Mouse (Mus musculus): ENCODE measurements around the gene Ppp1r13b. TPM values are rescaled to one million over a fixed set of nuclear protein-coding genes. Genes with fewer than 3 reads are reported as not detected.
"Not testable (repeated sequence)": the region's sequence is repeated elsewhere in the genome, so short reads cannot be mapped to it uniquely, and the experiment has no call there.

Ppp1r13b gene
- polyA plus RNA-seq (2012; rRNA removed), result 37.6 and 37.9 TPM in 2 replicates

DNA sequence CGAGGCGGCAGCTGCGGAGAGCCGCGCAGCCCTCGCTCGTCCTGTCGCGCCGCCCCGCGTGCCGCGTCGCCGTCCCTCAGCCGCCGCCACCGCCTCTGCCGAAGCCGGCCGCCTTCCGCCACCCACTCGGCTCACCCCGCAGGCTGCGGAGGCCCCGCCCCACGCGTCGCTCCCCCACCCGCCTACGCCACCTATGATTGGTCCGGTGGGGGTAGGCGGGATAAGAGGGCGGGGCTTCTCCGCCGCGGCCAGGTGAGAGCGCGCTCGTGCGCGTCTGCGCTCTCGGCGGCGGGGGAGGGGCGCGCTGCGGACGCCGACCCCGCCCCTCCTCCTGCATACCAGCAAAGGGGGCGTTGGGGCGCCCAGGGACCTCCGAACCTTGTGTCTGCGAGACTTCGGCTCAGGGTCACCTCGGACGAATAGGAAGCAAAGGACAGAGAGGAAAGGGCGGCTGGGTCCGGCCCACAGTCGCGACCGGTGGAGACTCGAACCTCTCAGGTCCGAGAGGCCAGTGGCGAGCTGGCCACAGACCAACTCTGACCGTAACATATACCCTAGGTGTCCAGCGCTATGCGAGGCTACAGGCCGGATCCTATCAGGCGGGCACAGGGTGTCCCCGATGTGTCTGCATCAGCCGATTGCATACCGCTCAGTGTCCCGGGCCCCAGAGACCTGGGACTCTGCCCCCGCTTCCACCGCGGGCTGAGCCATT lies at the start of gene Ppp1r13b:
TSS of gene Ppp1r13b (minus strand) at position 141 of the 712 bp plus-strand sequence.
- peak; percentile 65 to 80 for DNase-seq (ENCODE audit: extremely low spot score in 1 of 2, low spot score in 1 of 2)

DNA sequence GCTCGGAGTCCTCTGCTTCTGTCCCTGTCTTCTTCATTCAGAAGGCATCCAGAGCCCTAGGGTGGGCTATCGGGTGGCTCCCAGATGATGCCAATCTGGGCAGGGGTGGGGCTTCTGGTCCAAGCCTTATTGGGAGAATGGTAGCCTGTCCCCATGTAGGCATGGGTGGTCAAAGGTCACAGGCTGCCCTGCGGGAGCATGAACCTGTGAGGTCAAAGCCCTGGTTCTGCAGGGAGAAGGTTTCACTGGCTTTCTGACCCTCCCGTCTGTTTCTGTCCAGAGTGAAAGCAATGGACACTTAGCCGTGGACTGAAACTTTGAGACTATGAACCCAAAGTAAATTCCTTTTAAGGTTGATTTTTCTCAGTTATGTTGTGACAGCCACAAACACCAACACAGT lies 48.3 kb upstream of the Ppp1r13b start:
- DNase-seq (ENCODE audit: extremely low spot score in 1 of 2, low spot score in 1 of 2), result no peak

DNA sequence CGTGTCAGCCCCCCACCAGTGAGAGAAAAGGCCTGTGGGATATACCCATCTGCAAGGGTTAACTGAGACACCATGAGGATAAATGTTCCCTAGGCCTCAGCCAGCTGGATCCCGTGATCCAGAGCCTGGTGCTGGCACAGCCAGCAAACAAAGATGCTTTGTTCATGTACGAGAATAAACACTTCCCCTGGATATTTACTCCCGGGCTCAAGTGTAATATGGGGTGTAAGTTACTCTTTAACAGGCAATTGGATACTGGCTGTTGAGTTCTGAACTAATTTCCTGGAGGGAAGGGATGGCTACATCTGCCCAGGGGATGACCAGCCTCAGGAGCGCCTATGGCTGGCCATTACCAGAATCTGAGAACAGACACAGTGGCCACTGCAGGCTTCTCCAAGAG lies 43.8 kb upstream of the Ppp1r13b start:
- DNase-seq (ENCODE audit: extremely low spot score in 1 of 2, low spot score in 1 of 2), result no peak

DNA sequence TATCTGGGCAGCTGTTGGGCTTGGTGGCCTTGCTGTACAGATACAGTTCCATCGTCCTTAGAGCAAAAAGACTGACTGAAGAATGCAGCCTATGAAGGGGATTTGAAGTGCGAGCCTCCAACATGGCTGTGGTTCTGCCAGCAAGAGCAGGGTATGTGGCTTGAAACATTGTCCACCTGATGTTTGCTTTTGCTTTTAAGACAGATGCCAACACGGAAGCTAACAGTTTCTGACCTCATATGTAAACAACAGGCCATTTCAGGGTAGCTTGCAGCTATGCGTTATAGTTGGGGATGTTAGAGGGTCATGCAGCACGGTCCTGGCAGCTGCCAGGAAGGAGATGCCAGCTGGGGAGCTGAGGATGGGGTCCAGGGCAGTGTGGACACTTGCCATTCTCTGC lies 42.6 kb upstream of the Ppp1r13b start:
- no peak for DNase-seq (ENCODE audit: extremely low spot score in 1 of 2, low spot score in 1 of 2)

DNA sequence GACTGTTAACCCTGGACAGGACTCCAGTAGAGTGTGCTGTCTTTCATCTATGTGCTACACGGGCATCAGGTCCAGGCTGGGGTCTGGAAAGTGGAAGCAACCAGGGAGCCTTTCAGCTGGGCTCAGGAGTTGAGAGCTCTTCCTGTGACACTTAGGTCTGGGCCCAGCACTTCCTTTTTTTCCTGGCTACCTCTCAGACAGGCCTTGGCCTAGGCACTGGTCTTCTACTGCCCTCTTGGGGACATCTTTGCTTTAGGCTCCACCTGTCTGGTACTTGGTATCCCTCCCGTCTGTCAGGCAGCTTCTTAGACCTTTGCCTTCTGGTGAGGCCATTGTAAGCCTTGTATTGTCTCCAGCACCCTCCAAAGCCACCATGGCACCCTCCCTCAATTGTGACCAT lies 38.8 kb upstream of the Ppp1r13b start:
- DNase-seq (ENCODE audit: extremely low spot score in 1 of 2, low spot score in 1 of 2), result peak in 1 of 2 experiments; percentile 55

DNA sequence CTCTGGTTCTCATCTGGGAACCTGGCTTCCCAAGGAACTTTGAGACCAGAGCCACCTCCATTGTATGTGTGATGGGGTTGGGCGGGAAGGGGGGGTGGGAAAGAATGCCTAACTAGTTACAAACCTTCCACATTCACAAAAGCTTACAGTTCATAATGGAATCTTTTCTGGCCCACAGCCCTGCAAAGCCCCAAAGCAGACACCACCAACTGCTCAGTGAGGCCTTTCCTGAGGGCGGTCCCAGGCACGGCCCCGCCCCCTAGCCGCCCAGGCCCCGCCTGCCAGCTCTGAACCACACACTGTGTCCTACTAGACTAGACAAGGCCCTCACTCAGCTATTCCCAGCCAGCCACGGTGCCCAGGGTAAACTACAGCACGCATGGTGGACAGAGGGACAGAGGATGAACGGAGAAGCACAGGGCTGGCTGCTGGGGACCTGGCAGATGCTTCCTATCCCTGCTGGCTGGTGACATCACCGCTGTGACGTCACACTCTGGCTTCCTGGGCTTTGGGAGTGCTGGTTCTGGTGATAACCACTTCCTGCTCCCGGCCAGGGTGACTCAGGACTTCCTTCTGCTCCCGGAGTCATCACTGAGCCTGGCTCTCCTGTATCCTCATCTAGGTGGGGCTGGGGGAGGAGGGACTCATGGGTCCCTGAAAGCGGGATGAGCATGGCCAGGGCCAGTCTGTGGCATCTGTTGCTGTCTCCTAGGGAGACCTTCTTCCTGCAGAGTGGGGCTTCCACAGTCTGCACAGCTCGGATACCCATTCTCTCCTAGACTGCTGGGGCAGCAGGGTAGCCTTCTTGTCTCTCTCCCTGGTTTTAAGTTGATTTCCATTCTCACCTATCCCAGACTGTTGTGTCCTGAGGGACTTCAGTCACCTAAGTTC lies 38.1 kb upstream of the Ppp1r13b start:
- not testable (repeated sequence) for DNase-seq (ENCODE audit: extremely low spot score in 1 of 2, low spot score in 1 of 2)

DNA sequence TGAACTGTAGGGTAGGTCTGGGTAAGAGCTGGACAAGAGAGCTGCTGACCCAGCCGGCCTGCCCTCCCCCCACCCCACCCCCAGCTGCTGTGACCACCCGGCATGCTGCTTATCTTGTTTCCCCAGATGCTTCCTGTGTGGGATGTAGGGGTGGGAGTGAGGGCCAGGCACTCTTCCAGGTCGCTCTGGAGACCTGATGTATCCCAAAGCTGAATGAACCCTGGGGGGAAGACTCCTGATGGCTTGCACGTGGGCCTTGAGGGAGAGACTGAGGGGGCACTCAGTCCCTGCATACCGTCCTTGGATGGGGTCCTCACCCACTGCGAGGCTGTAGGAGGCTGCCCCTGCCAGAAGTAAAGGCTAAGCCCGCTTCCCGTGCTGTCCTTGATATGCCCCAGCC lies 37.2 kb upstream of the Ppp1r13b start:
- no peak for DNase-seq (ENCODE audit: extremely low spot score in 1 of 2, low spot score in 1 of 2)

- DNase-seq (ENCODE audit: extremely low spot score in 1 of 2, low spot score in 1 of 2), result not testable (repeated sequence)
These were observed 36.4 kb upstream of the Ppp1r13b start for GRCm38 (mm10) chr12:111944065-111944987.

GRCm38 (mm10) chr12:111943421-111944064 lies 35.6 kb upstream of the Ppp1r13b start:
- no peak for DNase-seq (ENCODE audit: extremely low spot score in 1 of 2, low spot score in 1 of 2)

DNA sequence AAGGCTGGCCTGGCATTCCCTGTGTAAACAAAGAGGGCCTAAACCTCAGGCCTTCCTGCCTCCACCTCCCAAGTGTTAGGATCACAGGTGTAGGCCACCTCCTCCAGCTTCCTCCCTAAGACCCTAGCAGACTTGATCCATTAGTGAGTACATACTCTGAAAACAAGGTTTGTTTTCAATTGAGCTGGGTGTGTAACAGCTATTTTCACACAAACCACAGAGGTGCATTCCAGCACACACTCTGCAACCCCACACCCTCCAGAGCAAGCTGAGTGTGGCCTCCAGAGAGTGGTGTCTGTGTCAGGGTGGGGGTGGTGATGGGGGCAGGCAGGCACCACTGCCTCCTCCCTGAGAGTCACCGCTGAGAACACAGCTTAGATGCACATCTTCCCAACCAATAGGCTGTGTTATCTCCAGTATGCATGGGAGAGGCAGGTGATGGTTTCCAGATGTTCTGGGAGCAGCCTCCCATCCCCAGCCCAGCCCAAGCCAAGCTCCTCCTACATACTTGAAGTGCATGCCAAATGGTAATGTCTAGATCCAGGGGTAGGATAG lies 30.8 kb upstream of the Ppp1r13b start:
- no peak for DNase-seq (ENCODE audit: extremely low spot score in 1 of 2, low spot score in 1 of 2)

DNA sequence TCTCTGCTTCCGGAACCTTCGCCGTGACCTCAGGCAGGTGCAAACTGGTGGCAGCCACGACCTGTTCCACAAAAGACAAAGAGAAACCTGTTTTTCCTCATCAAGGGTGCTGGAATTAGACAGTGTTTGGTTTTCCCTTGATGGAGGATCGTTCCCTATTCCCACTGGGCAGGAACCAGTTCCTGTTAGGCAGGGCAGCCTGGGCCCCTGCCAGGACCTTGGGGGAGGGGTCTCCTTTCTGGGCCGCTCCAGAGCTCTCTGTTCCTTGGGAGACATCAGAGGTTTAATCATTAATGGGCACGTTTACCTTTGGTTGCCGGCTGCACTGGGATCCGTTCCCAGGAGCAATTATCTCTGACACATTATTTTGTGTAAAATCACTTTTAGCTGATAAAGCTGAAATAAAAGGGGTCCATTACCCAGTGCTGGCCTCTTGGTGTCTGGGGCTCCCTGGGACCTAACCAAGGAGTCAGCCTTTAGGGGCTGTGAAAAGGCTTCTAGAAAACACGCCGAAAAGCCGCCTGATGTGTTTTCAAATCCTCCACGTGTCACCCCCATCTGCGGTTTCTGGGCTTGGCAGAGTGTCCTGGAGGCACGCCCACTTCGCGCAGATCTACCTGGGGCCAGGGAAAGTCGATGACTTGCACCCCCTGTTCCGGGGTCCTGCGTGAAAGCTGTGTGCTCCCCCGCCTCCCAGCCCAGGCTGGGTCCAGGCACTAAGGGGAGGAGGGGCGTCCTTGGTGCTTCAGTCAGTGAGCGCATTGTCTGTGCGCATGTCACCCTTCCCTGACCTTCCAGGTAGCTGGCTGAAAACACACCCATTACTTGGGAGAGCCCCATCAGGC lies 29.0 kb upstream of the Ppp1r13b start:
- peak in 1 of 2 experiments; percentile 23 for DNase-seq (ENCODE audit: extremely low spot score in 1 of 2, low spot score in 1 of 2)

DNA sequence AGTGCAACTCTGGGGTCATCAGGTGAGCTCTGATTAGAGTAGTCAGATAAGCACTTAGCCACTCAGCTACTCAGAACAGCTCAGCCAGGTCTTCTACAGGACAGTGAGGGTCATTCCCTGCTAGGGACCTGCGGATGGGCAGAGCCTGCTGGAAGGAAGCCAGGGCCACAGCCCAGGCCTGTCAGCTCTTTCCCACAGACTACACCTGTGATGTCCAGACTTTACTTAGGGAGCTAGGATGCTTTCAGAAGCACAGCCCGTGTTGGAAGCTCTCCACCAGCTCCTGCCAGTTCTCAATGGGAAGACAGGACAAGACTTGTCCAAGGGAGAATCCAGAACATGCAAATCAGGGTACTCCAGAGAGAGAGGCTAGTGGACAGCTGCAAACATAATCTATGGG lies 26.1 kb upstream of the Ppp1r13b start:
- no peak for DNase-seq (ENCODE audit: extremely low spot score in 1 of 2, low spot score in 1 of 2)

DNA sequence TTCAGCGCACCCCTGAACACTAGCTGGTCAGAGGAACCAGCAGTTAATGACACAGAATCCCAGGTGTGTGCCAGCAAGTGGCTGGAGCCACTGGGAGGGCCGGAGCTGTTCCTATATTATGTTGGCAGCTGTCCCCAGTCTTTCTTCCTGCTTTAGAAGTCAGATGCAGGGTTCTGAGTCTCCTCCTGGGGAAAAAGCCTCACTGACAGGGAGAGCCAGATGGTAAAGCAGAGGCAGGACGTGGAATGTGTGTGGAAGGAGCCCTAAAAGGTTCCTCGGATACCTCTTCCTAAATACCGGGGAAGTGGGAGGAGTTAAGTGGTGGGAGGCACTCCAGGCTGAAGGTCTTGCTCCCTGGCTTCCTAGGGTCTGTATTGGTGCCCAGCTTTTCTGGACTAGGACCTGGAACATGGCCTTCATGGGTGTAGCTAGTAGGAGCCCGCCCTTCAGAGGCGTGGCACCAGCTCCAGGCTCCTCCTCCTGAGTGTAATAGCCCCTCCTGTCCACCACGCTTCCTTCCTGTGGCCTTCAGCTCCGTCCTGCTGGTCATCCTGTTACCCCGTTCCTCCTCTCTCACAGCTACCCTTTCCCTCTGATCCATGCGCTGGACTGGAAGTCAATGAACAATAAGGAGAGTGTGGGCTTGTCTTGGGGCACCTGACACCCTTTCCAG lies 25.3 kb upstream of the Ppp1r13b start:
- peak in 1 of 2 experiments; percentile 39 for DNase-seq (ENCODE audit: extremely low spot score in 1 of 2, low spot score in 1 of 2)

DNA sequence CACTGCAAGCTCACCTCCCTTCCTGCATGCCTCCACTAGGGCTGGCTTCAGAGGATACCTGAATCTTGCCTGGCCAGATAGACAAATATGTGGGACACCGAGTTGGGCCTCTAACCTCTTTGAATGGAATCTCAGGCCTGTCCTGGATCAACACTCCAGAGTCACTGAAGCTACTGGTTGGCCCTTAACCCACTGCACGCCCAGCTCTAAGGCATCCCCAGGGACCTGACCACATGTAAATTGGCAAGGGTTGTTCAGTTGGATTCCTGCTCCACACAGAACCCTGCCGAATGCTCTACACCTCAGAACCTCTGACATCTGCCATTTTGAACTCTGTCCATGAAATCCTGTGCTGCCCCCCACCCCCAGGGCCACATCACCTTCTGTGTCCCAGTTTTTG lies 24.6 kb upstream of the Ppp1r13b start:
- no peak for DNase-seq (ENCODE audit: extremely low spot score in 1 of 2, low spot score in 1 of 2)

DNA sequence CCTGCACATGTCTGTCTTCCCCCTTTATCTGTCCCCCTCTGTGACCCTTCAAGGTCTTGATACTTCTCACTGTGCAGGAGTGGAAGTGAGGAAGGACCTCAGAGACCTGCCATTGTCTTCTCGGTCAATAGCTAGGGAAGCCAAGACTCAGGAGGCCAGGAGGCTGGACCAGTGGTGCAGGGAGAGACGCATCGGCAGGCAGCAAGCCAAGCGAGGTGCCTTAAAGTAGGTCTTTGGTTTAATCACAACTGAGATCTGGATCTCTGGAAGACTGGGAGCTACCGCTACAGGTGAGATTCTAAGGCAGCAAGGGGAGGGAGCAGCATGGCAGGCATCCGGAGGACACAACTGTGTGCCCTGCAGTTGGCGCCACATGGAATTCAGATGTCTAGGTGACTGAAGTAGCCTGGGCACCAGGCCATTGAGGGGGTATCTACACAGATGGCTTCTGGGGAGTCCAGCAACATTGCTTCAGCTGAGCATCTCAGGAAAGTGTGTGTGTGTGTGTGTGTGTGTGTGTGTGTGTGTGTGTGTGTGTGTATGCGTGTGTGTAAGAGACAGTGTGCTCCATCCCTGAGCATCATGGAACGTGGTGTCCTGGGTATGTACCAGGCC lies 23.6 kb upstream of the Ppp1r13b start:
- DNase-seq (ENCODE audit: extremely low spot score in 1 of 2, low spot score in 1 of 2), result no peak

- no peak for DNase-seq (ENCODE audit: extremely low spot score in 1 of 2, low spot score in 1 of 2)
These were observed 20.6 kb upstream of the Ppp1r13b start for GRCm38 (mm10) chr12:111928411-111928966.

- DNase-seq (ENCODE audit: extremely low spot score in 1 of 2, low spot score in 1 of 2), result no peak
These were observed 19.4 kb upstream of the Ppp1r13b start for GRCm38 (mm10) chr12:111927338-111927737.

- DNase-seq (ENCODE audit: extremely low spot score in 1 of 2, low spot score in 1 of 2), result no peak
These were observed 15.2 kb upstream of the Ppp1r13b start for GRCm38 (mm10) chr12:111923117-111923516.
